Mouse (Mus musculus) midbrain, embryonic 11.5 days (tissue): ENCODE results near the gene Tmc8. TPM values are rescaled to one million over a fixed set of nuclear protein-coding genes. Genes with fewer than 3 reads are reported as not detected.
A peak's percentile ranks its signal among the peaks of the same experiment; 100 is the strongest.

Experiments
- ATAC-seq: fragments of 200-750 bp; cut with Nextera tagmentation; 2 replicates; pipeline ENCODE4 v1.8.0; 2017; ENCODE audit warnings: moderate TSS enrichment, moderate library complexity; ENCODE audit not compliant: low FRiP score
- DNase-seq: peaks from one replicate; pipeline ENCODE4 v3.0.0; 2015; ENCODE audit warnings: low spot score; ENCODE audit errors: missing footprints
- H3K27ac ChIP-seq: fragments of 300-500 bp; sonication (generic); 2 replicates; pipeline ENCODE4 v1.5.1; 2014; ENCODE audit warnings: low read depth, low read length
- H3K27me3 ChIP-seq: fragments of 300-500 bp; sonication (generic); 2 replicates; pipeline ENCODE4 v1.6.1; 2014; ENCODE audit warnings: mild to moderate bottlenecking, low read length, moderate library complexity, mixed read lengths; ENCODE audit not compliant: control insufficient read depth, insufficient read depth
- H3K36me3 ChIP-seq: fragments of 300-500 bp; sonication (generic); 2 replicates; pipeline ENCODE4 v1.6.1; 2014; ENCODE audit warnings: mild to moderate bottlenecking, low read length, moderate library complexity, mixed read lengths; ENCODE audit not compliant: control insufficient read depth, insufficient read depth
- H3K4me1 ChIP-seq: fragments of 300-500 bp; sonication (generic); 2 replicates; pipeline ENCODE4 v1.6.1; 2014; ENCODE audit warnings: low read length; ENCODE audit not compliant: control insufficient read depth, insufficient read depth
- H3K4me2 ChIP-seq: fragments of 300-500 bp; sonication (generic); 2 replicates; pipeline ENCODE4 v1.6.1; 2014; ENCODE audit warnings: mild to moderate bottlenecking, moderate library complexity
- H3K4me3 ChIP-seq: fragments of 300-500 bp; sonication (generic); 2 replicates; pipeline ENCODE4 v1.5.1; 2014; ENCODE audit warnings: low read depth, low read length
- H3K9ac ChIP-seq: fragments of 300-500 bp; sonication (generic); 2 replicates; pipeline ENCODE4 v1.6.1; 2014; ENCODE audit warnings: low read length
- H3K9me3 ChIP-seq: fragments of 300-500 bp; sonication (generic); 2 replicates; pipeline ENCODE4 v1.6.1; 2016; ENCODE audit warnings: low read length; ENCODE audit not compliant: control insufficient read depth
- WGBS: fragments of 180-500 bp; shearing (Covaris S2); extraction: QIAGEN DNeasy Blood & Tissue Kit; methylation state at CpG from one replicate; pipeline ENCODE4 v1.1.7; 2014; 5-methylcytosine and 5-hydroxymethylcytosine counted together
- polyA plus RNA-seq: library from polyadenylated mRNA; unstranded; fragments of >200 nt; fragmentation: Nextera tagmentation; extraction: Ambion mirVana; gene quantifications from 2 replicates; pipeline ENCODE4 v1.2.1, GENCODE M21; 2014

The Tmc8 gene
- polyA plus RNA-seq, 1 experiment from 2014 or later = 1.0 TPM

- DNase-seq (peak; percentile 97), ATAC-seq (peak; percentile 79)
- Histone ChIP-seq H3K4me3 (peak overlapping the region; percentile 62), H3K27me3 (no peaks in the 10 kb centered on the region), H3K9me3 (no peaks in the 10 kb centered on the region), H3K4me2 (peak overlapping the region; percentile 85), H3K27ac (no peak overlapping the region), H3K36me3 (peaks cover 2% of the 10 kb centered on the region; the same call in 1 of the 2 replicates), H3K9ac (peak overlapping the region; percentile 86), H3K4me1 (peaks cover 21% of the 10 kb centered on the region)
- 30% methylated on average over 23 of the region's 23 CpGs for WGBS
Observed at GRCm38 (mm10) chr11:117824060-117824969, 42.4 kb downstream of the Tmc8 start.

- Histone ChIP-seq H3K27ac (peak within 1 kb of the TSS; percentile 84), H3K4me1 (peaks cover 21% of the 10 kb centered on the region), H3K9ac (peak within 1 kb of the TSS; percentile 86), H3K9me3 (no peaks in the 10 kb centered on the region), H3K36me3 (peaks cover under 1% of the 10 kb centered on the region; the same call in 1 of the 2 replicates), H3K4me2 (peak within 1 kb of the TSS; percentile 85), H3K4me3 (peak within 1 kb of the TSS; percentile 62), H3K27me3 (no peaks in the 10 kb centered on the region)
- WGBS = 1% methylated on average over 34 of the region's 34 CpGs
- peak; percentile 97 for DNase-seq
- peak; percentile 65 for ATAC-seq
Observed at GRCm38 (mm10) chr11:117825333-117826101, 43.6 kb downstream of the Tmc8 start, which contains the start of the genes Afmid and Tk1. Gene Afmid, plus strand, starts transcription at chr11:117825924. Gene Tk1, minus strand, starts transcription at chr11:117826092.

- Histone ChIP-seq H3K9me3 (no peaks in the 10 kb centered on the region), H3K9ac (peak overlapping the region; percentile 86), H3K4me2 (peak overlapping the region; percentile 85), H3K27me3 (no peaks in the 10 kb centered on the region), H3K4me1 (peaks cover 21% of the 10 kb centered on the region), H3K27ac (peak overlapping the region; percentile 84), H3K4me3 (peak overlapping the region; percentile 62), H3K36me3 (no peaks in the 10 kb centered on the region)
- no peak for DNase-seq
- ATAC-seq = peak; percentile 27
- WGBS = 9% methylated on average over 5 of the region's 5 CpGs
Observed at GRCm38 (mm10) chr11:117826164-117826563, 44.3 kb downstream of the Tmc8 start.

DNA sequence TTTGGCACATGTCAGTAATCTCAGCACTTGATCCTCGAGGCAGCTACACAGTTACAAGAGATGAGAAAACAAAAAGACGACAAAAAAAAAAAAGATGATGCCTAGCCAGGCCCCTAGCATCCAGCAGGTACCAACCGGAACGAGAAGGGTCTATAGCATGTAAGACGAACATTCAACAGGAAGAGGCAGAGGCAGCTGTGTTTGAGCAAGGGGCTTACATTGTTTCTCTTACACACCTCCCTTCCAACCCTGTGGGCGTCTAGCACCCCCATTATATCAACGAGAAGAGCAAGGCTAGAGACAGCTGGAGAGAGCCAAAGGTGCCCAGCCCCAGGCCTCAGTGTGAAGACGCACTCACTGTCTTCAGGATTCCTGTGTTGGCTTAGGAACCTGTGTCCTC lies 45.0 kb downstream of the Tmc8 start:
- Histone ChIP-seq H3K9me3 (no peaks in the 10 kb centered on the region), H3K4me2 (no peak overlapping the region), H3K36me3 (no peaks in the 10 kb centered on the region), H3K27ac (no peak overlapping the region), H3K9ac (peak overlapping the region; percentile 1; the same call in 1 of the 2 replicates), H3K27me3 (no peaks in the 10 kb centered on the region), H3K4me1 (peaks cover 21% of the 10 kb centered on the region), H3K4me3 (no peak overlapping the region)
- 81% methylated on average over 8 of the region's 8 CpGs for WGBS
- ATAC-seq (no peak), DNase-seq (no peak)

DNA sequence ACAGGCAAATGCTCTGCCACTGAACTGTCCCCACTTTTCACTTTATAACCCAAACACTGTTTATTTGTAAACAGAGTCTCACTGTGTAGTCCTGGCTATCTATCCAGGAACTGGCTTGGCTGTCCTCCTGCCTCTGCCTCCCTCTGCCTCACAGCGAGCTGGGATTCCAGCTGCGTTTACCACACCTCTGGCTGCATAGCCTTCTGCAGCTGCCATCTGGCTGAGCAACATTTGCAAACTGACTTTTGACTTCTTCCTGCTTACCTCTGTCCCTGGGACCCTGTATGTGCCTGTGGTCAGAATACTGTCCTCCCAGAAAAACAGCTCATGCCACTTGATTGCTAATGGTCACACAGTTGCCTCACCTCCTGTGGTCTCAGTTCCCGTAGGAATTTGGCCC lies 45.5 kb downstream of the Tmc8 start:
- Histone ChIP-seq H3K4me2 (no peak overlapping the region), H3K36me3 (no peaks in the 10 kb centered on the region), H3K4me1 (peaks cover 21% of the 10 kb centered on the region), H3K9me3 (no peaks in the 10 kb centered on the region), H3K27ac (no peak overlapping the region), H3K27me3 (no peaks in the 10 kb centered on the region), H3K9ac (no peak overlapping the region), H3K4me3 (no peak overlapping the region)
- DNase-seq (no peak), ATAC-seq (no peak)
- 72% methylated on average over 3 of the region's 3 CpGs for WGBS

GRCm38 (mm10) chr11:117828149-117828887 lies 46.4 kb downstream of the Tmc8 start:
- ATAC-seq (no peak), DNase-seq (no peak)
- Histone ChIP-seq H3K4me3 (no peak overlapping the region), H3K36me3 (no peaks in the 10 kb centered on the region), H3K9me3 (no peaks in the 10 kb centered on the region), H3K4me1 (peaks cover 21% of the 10 kb centered on the region), H3K27me3 (no peaks in the 10 kb centered on the region), H3K27ac (no peak overlapping the region), H3K9ac (no peak overlapping the region), H3K4me2 (no peak overlapping the region)
- 90% methylated on average over 18 of the region's 18 CpGs for WGBS

DNA sequence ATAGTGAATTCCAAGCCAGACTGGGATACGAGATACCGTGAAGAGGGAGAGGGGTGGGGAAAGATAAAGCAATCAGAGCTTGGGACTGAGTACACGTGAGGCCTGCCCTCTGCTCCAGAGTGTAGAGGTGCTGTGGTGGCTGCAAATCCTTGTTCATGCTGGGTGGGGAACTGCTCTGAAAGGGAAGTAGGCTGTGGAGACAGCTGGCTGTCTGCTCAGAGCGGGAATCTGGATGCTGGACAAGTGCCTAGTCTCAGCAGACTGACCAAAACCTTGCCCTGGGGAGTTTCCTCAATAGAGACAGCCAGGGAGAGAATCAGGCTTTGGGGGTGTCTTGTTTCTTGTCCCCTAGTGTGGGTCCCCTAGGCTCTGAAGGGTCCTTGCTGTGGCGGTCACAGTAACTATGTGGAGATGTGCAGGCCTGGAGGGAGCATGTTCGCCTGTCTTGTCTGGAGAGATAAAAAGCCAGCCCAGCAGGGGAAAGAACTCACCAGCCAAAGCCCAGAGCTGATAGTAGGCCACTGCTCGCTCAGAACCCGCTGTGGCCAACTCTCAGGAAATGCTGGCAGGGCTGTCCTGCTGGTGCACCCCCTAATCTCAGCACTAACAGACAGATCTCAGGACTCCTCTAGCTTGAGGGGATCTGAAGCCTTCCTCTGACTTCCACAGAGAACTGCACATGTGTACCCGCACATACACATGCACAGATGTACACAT lies 47.2 kb downstream of the Tmc8 start:
- no peak overlapping the region for H3K4me3 ChIP-seq
- 61% methylated on average over 9 of the region's 9 CpGs for WGBS
- no peak overlapping the region for H3K9ac ChIP-seq
- ATAC-seq (no peak), DNase-seq (no peak)
- H3K27ac ChIP-seq = no peak overlapping the region
- H3K4me1 ChIP-seq = peaks cover 19% of the 10 kb centered on the region
- H3K4me2 ChIP-seq = no peak overlapping the region
- no peaks in the 10 kb centered on the region for H3K36me3 ChIP-seq
- H3K27me3 ChIP-seq = no peaks in the 10 kb centered on the region
- no peaks in the 10 kb centered on the region for H3K9me3 ChIP-seq

DNA sequence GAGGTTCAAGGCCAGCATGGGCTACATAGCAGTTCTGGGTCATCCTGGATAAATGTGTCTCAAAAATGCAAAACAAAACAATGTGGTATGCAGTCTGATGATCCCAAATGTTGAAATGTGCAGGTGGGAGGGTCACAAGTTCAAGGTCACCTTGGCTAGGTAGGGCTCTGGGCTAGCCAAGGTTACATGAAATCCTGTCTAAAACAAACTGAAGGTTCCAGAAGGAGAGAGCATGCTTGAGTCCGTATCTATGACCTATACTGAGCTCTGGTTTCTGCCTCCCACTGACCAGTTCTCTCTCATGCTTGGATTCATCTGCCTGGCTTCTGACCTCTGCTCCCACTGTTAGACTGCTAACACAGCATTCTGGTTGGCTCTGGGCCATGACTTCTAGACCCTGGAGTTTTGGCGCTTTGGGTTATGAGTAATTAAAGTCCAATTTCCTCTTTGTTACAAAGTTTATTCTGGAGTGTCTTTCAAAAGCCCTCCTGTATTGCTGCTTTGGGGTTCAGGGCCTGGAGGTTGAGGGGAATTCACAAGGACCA lies 47.9 kb downstream of the Tmc8 start:
- ATAC-seq (no peak), DNase-seq (no peak)
- no peak overlapping the region for H3K4me2 ChIP-seq
- no peaks in the 10 kb centered on the region for H3K9me3 ChIP-seq
- H3K4me3 ChIP-seq = no peak overlapping the region
- H3K27me3 ChIP-seq = no peaks in the 10 kb centered on the region
- H3K4me1 ChIP-seq = peaks cover 13% of the 10 kb centered on the region
- no peaks in the 10 kb centered on the region for H3K36me3 ChIP-seq
- H3K27ac ChIP-seq = no peak overlapping the region
- H3K9ac ChIP-seq = no peak overlapping the region
- 85% methylated on average over 2 of the region's 2 CpGs for WGBS
